Mouse (Mus musculus): ENCODE data around the gene Mif.

DNA sequence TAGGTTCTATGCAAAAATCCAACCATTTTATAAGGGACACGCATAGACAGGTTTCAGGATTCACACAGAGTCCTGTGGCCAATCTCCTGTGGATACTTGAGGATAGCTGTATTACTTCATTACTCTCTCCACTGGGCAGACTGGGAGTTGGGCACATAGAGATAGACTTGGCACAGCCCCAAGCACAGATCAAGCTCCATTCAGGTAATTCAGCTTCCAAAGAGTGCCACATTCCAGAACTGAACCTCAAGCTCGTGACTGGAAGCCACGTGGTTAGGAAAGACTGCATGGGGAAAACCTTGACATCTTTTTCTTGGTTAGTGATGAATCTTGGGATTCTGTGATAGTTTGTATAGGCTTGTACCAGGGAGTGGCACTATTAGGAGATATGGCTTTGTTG is 18.8 kb upstream of the Mif start:
- TF ChIP-seq ZC3H11A (IDR thresholded peaks at IDR 0.05; ENCODE audit: borderline replicate concordance, low read depth, low read length) = no peak
- no peak for TF ChIP-seq MAFK (IDR thresholded peaks at IDR 0.05; ENCODE audit: insufficient read depth, low read depth, low read length)
- no peak for TF ChIP-seq CHD2 (IDR thresholded peaks at IDR 0.05; ENCODE audit: low read depth, low read length)

Data from ES-E14 (cell line).